Mouse (Mus musculus): ENCODE results near the gene Mad1l1.
"Not testable (repeated sequence)": the region's sequence is repeated elsewhere in the genome, so short reads cannot be mapped to it uniquely, and the experiment has no call there.

Gene Mad1l1

GRCm38 (mm10) chr5:139998916-139999315 is 322.4 kb downstream of the Mad1l1 start:
- DNase-seq (ENCODE audit: low spot score): no peak

- DNase-seq (ENCODE audit: low spot score): not testable (repeated sequence)
These were observed 323.0 kb downstream of the Mad1l1 start for GRCm38 (mm10) chr5:139998321-139998720.

- no peak for DNase-seq (ENCODE audit: low spot score)
These were observed 329.8 kb downstream of the Mad1l1 start for GRCm38 (mm10) chr5:139991531-139991930.

- DNase-seq (ENCODE audit: low spot score): no peak
These were observed 336.1 kb downstream of the Mad1l1 start for GRCm38 (mm10) chr5:139985073-139985746.

GRCm38 (mm10) chr5:139981976-139982375 is 339.4 kb downstream of the Mad1l1 start:
- DNase-seq (ENCODE audit: low spot score): no peak

GRCm38 (mm10) chr5:139979371-139979770 is 342.0 kb downstream of the Mad1l1 start:
- no peak for DNase-seq (ENCODE audit: low spot score)

GRCm38 (mm10) chr5:139978525-139979276 is 342.7 kb downstream of the Mad1l1 start:
- DNase-seq (ENCODE audit: low spot score): no peak

- DNase-seq (ENCODE audit: low spot score): no peak
These were observed 343.9 kb downstream of the Mad1l1 start for GRCm38 (mm10) chr5:139977476-139977875.

- no peak for DNase-seq (ENCODE audit: low spot score)
These were observed 344.8 kb downstream of the Mad1l1 start for GRCm38 (mm10) chr5:139976584-139976983.

- DNase-seq (ENCODE audit: low spot score): no peak
These were observed 351.1 kb downstream of the Mad1l1 start for GRCm38 (mm10) chr5:139970186-139970631.

- no peak for DNase-seq (ENCODE audit: low spot score)
These were observed 352.0 kb downstream of the Mad1l1 start for GRCm38 (mm10) chr5:139969151-139969948.

- no peak for DNase-seq (ENCODE audit: low spot score)
These were observed 355.8 kb downstream of the Mad1l1 start for GRCm38 (mm10) chr5:139965596-139965995.

- DNase-seq (ENCODE audit: low spot score): no peak
These were observed 357.0 kb downstream of the Mad1l1 start for GRCm38 (mm10) chr5:139964391-139964790.

- DNase-seq (ENCODE audit: low spot score): no peak
These were observed 361.6 kb downstream of the Mad1l1 start for GRCm38 (mm10) chr5:139959741-139960140.
